Mouse (Mus musculus) forebrain, embryonic 13.5 days (tissue): ENCODE data around the gene Wnt8b. TPM values are rescaled to one million over a fixed set of nuclear protein-coding genes. Genes with fewer than 3 reads are reported as not detected.

Experiments used
- ATAC-seq: fragments of 200-750 bp; cut with Nextera tagmentation; 2 replicates; pipeline ENCODE4 v1.8.0; 2017
- H3K27ac ChIP-seq: fragments of 300-500 bp; sonication (generic); 2 replicates; pipeline ENCODE4 v1.5.1; 2015; ENCODE audit warnings: inconsistent platforms, mild to moderate bottlenecking, moderate library complexity
- H3K27me3 ChIP-seq: fragments of 300-500 bp; sonication (generic); 2 replicates; pipeline ENCODE4 v1.6.1; 2015; ENCODE audit warnings: mild to moderate bottlenecking, inconsistent platforms
- H3K36me3 ChIP-seq: fragments of 300-500 bp; sonication (generic); 2 replicates; pipeline ENCODE4 v1.6.1; 2015; ENCODE audit warnings: mild to moderate bottlenecking, inconsistent platforms; ENCODE audit not compliant: poor library complexity, severe bottlenecking
- H3K4me1 ChIP-seq: fragments of 300-500 bp; sonication (generic); 2 replicates; pipeline ENCODE4 v1.6.1; 2015; ENCODE audit warnings: inconsistent platforms
- H3K4me2 ChIP-seq: fragments of 300-500 bp; sonication (generic); 2 replicates; pipeline ENCODE4 v1.6.1; 2015; ENCODE audit warnings: inconsistent platforms, mild to moderate bottlenecking, moderate library complexity
- H3K4me3 ChIP-seq: fragments of 300-500 bp; sonication (generic); 2 replicates; pipeline ENCODE4 v1.5.1; 2015; ENCODE audit warnings: mild to moderate bottlenecking, inconsistent platforms
- H3K9ac ChIP-seq: fragments of 300-500 bp; sonication (generic); 2 replicates; pipeline ENCODE4 v1.6.1; 2015; ENCODE audit warnings: mild to moderate bottlenecking, inconsistent platforms
- H3K9me3 ChIP-seq: fragments of 300-500 bp; sonication (generic); replicated peaks from 2 replicates; pipeline ENCODE4 v1.6.1; 2016; ENCODE audit warnings: inconsistent platforms
- WGBS: fragments of 180-500 bp; shearing (Covaris S2); methylation state at CpG from one replicate; pipeline ENCODE4 v1.1.7; 2015; 5-methylcytosine and 5-hydroxymethylcytosine counted together
- polyA plus RNA-seq: library from polyadenylated mRNA; unstranded; fragments of >200 nt; fragmentation: Nextera tagmentation; extraction: Ambion mirVana; gene quantifications from 2 replicates; pipeline ENCODE4 v1.2.1, GENCODE M21; 2015

The Wnt8b gene
- polyA plus RNA-seq, 1 experiment from 2014 or later = 8.1 TPM

- H3K36me3 ChIP-seq = peaks cover 17% of the 10 kb centered on the region
- H3K27ac ChIP-seq = no peak overlapping the region
- peaks cover 7% of the 10 kb centered on the region for H3K4me1 ChIP-seq
- H3K4me2 ChIP-seq = no peak overlapping the region
- WGBS = 54% methylated on average over 10 of the region's 10 CpGs
- peaks cover 7% of the 10 kb centered on the region for H3K9me3 ChIP-seq
- no peak for ATAC-seq
- H3K9ac ChIP-seq = no peak overlapping the region
- no peak overlapping the region for H3K4me3 ChIP-seq
- H3K27me3 ChIP-seq = peaks cover 52% of the 10 kb centered on the region
These were observed 51.1 kb downstream of the Wnt8b start for GRCm38 (mm10) chr19:44544372-44544771.

DNA sequence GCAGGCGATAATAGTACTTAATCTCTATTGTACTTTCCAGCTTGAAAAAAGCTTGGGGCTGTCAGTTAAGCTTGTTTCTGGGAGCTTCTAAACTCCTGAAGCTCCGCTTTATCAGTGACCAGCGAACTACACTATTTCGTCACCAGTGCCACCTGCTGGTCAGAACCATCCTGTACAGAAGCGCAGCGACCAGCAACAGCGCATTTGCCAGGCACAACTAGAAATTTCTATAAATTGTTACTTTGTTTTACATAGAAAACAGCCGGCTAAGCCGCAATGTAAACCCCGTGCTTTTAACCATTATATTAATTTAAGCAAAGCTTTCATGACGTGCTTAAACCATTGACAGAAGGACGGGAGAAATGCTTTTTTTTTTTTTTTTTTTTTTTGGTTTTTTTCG lies 51.5 kb downstream of the Wnt8b start:
- WGBS = 2% methylated on average over 13 of the region's 13 CpGs
- Histone ChIP-seq H3K4me1 (peaks cover 7% of the 10 kb centered on the region), H3K4me3 (no peak overlapping the region), H3K27me3 (peaks cover 52% of the 10 kb centered on the region), H3K36me3 (peaks cover 21% of the 10 kb centered on the region), H3K27ac (no peak overlapping the region), H3K9ac (no peak overlapping the region), H3K9me3 (peaks cover 7% of the 10 kb centered on the region), H3K4me2 (no peak overlapping the region)
- no peak for ATAC-seq

DNA sequence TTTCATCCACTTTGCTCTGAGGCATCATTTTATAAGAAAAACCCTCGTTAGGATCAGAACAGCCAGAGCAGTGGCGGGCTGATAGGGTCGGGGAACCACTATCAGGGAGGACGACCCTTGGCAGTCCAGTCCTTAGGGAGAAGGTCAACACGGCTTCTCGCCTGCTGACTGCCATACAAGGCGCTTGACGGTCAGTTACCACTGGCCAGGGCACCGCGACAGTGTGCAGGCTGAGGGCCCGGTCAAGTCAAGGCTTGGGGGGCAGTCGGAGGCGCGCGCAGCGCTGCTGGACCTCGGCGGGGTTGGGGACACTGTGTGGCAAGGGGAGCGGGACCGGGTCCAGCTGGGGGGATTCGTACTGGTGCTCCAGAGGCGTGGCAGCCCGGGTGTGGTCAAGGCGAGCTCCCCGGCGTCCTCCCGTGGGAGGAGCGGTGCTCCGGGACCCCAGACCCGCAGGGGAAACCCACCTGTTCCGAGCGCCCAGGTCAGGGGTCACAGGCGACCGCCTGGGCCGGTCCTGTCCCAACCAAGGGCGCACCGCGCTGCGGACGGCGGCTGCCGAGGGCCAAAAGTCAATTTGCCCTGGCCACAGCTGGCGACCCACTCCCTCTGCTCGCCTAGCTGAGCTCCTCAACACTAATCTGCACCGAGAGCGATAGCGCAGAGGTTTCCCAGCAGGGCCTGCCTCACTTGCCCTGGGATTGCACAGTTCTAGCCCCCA lies 52.2 kb downstream of the Wnt8b start, which contains the start of gene Sec31b:
Gene Sec31b, minus strand, starts transcription at position 544 of the 721 bp plus-strand sequence.
- under 1% methylated on average over 46 of the region's 47 CpGs for WGBS

GRCm38 (mm10) chr19:44552731-44553130 lies 59.5 kb downstream of the Wnt8b start, which contains the start of gene Gm20538:
Gene Gm20538, minus strand, starts transcription at chr19:44552831.
- H3K36me3 ChIP-seq = peaks cover 57% of the 10 kb centered on the region
- no peak within 1 kb of the TSS for H3K4me3 ChIP-seq
- peaks cover 15% of the 10 kb centered on the region for H3K4me1 ChIP-seq
- no peak for ATAC-seq
- no peak within 1 kb of the TSS for H3K9ac ChIP-seq
- WGBS = 96% methylated on average over 4 of the region's 4 CpGs
- peaks cover 5% of the 10 kb centered on the region; the same call in 1 of the 2 replicates for H3K27me3 ChIP-seq
- no peak within 1 kb of the TSS for H3K4me2 ChIP-seq
- no peak within 1 kb of the TSS for H3K27ac ChIP-seq
- no peaks in the 10 kb centered on the region for H3K9me3 ChIP-seq

More for the DNA sequence above, 52.2 kb downstream of the Wnt8b start, which contains the start of gene Sec31b:
- Histone ChIP-seq H3K4me1 (peaks cover 7% of the 10 kb centered on the region), H3K27me3 (peaks cover 52% of the 10 kb centered on the region), H3K9me3 (peaks cover 7% of the 10 kb centered on the region), H3K4me2 (peak within 1 kb of the TSS; percentile 58), H3K27ac (no peak within 1 kb of the TSS), H3K4me3 (peak within 1 kb of the TSS; percentile 34), H3K9ac (peak within 1 kb of the TSS; percentile 45; the same call in 1 of the 2 replicates), H3K36me3 (peaks cover 28% of the 10 kb centered on the region)
- ATAC-seq = no peak

GRCm38 (mm10) chr19:44553286-44553685 lies 60.0 kb downstream of the Wnt8b start:
- Histone ChIP-seq H3K36me3 (peaks cover 52% of the 10 kb centered on the region), H3K4me2 (no peak overlapping the region)
- no peak for ATAC-seq

GRCm38 (mm10) chr19:44554490-44554860 lies 61.2 kb downstream of the Wnt8b start:
- no peak for ATAC-seq
- WGBS = 7% methylated on average over 8 of the region's 8 CpGs

More at GRCm38 (mm10) chr19:44553286-44553685, 60.0 kb downstream of the Wnt8b start:
- Histone ChIP-seq H3K27ac (no peak overlapping the region), H3K27me3 (peaks cover 9% of the 10 kb centered on the region; the same call in 1 of the 2 replicates), H3K4me3 (no peak overlapping the region), H3K9me3 (no peaks in the 10 kb centered on the region), H3K4me1 (peaks cover 15% of the 10 kb centered on the region), H3K9ac (no peak overlapping the region)
- 92% methylated on average over 4 of the region's 4 CpGs for WGBS

DNA sequence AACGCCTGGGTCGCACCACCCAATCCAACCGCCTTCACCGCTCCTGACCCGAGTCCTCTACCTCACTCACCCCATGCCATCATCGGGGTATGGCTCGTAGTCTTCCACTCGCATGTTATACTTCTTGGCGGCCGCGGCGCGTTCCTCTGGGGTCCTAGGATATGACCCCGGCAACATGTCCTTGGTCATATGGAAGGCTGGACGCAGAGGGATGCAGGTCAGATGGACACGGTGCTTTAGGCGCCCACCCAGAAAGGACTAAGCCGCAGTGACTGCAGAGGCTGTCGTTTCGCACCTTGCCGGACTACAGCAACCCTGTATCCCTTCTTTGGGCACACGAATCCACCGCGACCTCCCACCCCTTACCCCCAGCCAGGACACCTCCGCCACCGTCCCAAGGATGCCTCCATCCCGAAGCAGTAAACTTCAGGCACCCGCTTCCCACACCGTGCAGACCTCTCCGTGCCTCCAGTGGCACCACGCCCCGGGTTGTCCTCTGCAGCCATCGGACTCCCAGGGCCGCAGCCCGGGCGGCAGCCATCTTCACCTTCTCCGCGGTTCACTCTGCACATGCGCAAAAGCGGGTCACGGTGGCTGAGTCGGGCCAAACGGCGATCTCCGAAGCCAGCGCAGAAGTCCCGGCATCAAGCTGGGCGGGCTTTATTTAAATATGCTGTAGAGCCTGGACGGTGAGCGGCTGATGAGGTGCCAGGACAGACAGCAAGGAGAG lies 61.8 kb downstream of the Wnt8b start, which contains the start of gene Ndufb8:
Gene Ndufb8, minus strand, starts transcription at position 580 of the 730 bp plus-strand sequence.
- Histone ChIP-seq H3K4me1 (peaks cover 15% of the 10 kb centered on the region), H3K9ac (peak within 1 kb of the TSS; percentile 89), H3K4me2 (peak within 1 kb of the TSS; percentile 90), H3K27ac (no peak within 1 kb of the TSS; the same call in 1 of the 2 replicates), H3K9me3 (no peaks in the 10 kb centered on the region), H3K4me3 (peak within 1 kb of the TSS; percentile 95), H3K36me3 (peaks cover 35% of the 10 kb centered on the region), H3K27me3 (peaks cover 17% of the 10 kb centered on the region; the same call in 1 of the 2 replicates)
- WGBS = under 1% methylated on average over 50 of the region's 50 CpGs
- peak; percentile 91 for ATAC-seq

More at GRCm38 (mm10) chr19:44554490-44554860, 61.2 kb downstream of the Wnt8b start:
- Histone ChIP-seq H3K4me3 (peak overlapping the region; percentile 95), H3K9ac (peak overlapping the region; percentile 89), H3K27me3 (peaks cover 17% of the 10 kb centered on the region; the same call in 1 of the 2 replicates), H3K36me3 (peaks cover 40% of the 10 kb centered on the region), H3K4me2 (peak overlapping the region; percentile 90), H3K4me1 (peaks cover 15% of the 10 kb centered on the region), H3K9me3 (no peaks in the 10 kb centered on the region), H3K27ac (no peak overlapping the region; the same call in 1 of the 2 replicates)

GRCm38 (mm10) chr19:44562652-44563206 lies 69.5 kb downstream of the Wnt8b start, which contains the start of gene Hif1an:
Gene Hif1an, plus strand, starts transcription at chr19:44562850.
- 1% methylated on average over 33 of the region's 33 CpGs for WGBS
- Histone ChIP-seq H3K27me3 (peaks cover 13% of the 10 kb centered on the region; the same call in 1 of the 2 replicates), H3K9me3 (no peaks in the 10 kb centered on the region), H3K36me3 (peaks cover 33% of the 10 kb centered on the region), H3K4me3 (peak within 1 kb of the TSS; percentile 84), H3K9ac (peak within 1 kb of the TSS; percentile 84), H3K4me2 (peak within 1 kb of the TSS; percentile 91), H3K27ac (peak within 1 kb of the TSS; percentile 65; the same call in 1 of the 2 replicates), H3K4me1 (peaks cover 24% of the 10 kb centered on the region)
- peak; percentile 98 for ATAC-seq

Other genes with a start within 250 kb of the Wnt8b start
- gene Scd2, start 199.8 kb upstream of the Wnt8b start, polyA plus RNA-seq = 247 and 288 TPM in 2 replicates
- 0.16 and 0.23 TPM in 2 replicates for gene Scd4, start 160.4 kb upstream of the Wnt8b start, polyA plus RNA-seq
- gene Scd1, start 85.6 kb upstream of the Wnt8b start, polyA plus RNA-seq = 3.0 and 4.5 TPM in 2 replicates
- gene Sec31b, start 52.4 kb downstream of the Wnt8b start, polyA plus RNA-seq = 0.15 and 0.40 TPM in 2 replicates
- not detected in 2 replicates for gene Gm20538, start 59.4 kb downstream of the Wnt8b start, polyA plus RNA-seq
- gene Ndufb8, start 62.0 kb downstream of the Wnt8b start, polyA plus RNA-seq = 441 and 467 TPM in 2 replicates
- gene Hif1an, start 69.4 kb downstream of the Wnt8b start, polyA plus RNA-seq = 32.5 and 37.2 TPM in 2 replicates